25 mouse cellular contexts compared by ENCODE assay signal in the genomic region with DNA sequence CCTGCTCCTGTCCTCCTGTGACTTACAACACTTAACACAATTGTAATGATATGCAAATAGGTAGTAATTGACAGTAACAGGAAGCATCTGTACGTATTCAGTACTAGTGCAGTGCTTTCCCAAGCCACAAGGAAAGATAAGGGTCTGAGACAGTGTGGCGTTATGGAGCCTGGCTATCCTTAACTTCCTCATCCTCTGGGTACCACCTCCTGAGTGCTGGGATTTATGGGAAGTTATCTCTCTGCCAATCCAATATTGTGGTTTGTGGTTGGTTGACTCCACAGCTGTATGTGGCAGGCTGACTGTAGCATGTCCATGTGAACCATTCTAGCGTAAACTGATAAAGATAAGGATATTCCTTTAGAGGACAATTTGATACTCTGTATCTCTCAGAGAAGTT. TPM values are rescaled to one million over a fixed set of nuclear protein-coding genes. Genes with fewer than 3 reads are reported as not detected.
DNase-seq lines count a peak whose midpoint lies in the region; ATAC-seq and TF ChIP-seq lines count a peak whose summit lies in the region.
"Had no signal": no experiment of that assay in that cellular context is flagged by ENCODE, and none has a peak within 500 bp of the region (broad histone marks: within the 10 kb centered on the region; RNA-seq: fewer than 3 reads in every experiment).

No protein-coding gene starts in this region.

- H3K9ac ChIP-seq in heart, embryonic 13.5 days = peak overlapping the region; percentile 65; the same call in 1 of the 2 replicates
- H3K9ac ChIP-seq in stomach, postnatal 0 days (ENCODE audit: low read length) = no peak overlapping the region
- no peak overlapping the region for H3K9ac ChIP-seq in midbrain, embryonic 13.5 days (replicated peaks)
- H3K9ac ChIP-seq: heart, embryonic 15.5 days; liver, embryonic 13.5 days; lung, embryonic 15.5 days; midbrain, embryonic 12.5 days had no signal

- TF ChIP-seq EP300 in stomach, postnatal 0 days (optimal IDR thresholded peaks at IDR 0.05) = no peak

- no peak for TF ChIP-seq CTCF in C2C12 (IDR thresholded peaks at IDR 0.05; ENCODE audit: control insufficient read depth, insufficient read depth, insufficient read length)
- no peak for TF ChIP-seq CTCF in stomach, postnatal 0 days (IDR thresholded peaks at IDR 0.05; ENCODE audit: low read depth)

- no peak for ATAC-seq in heart, embryonic 13.5 days (ENCODE audit: extremely low read depth, insufficient number of reproducible peaks, low FRiP score, low TSS enrichment)
- ATAC-seq in common myeloid progenitor, adult 5-6 weeks (replicated peaks; ENCODE audit: low read depth, poor library complexity, severe bottlenecking) = peak; percentile 71
- ATAC-seq in granulocyte monocyte progenitor cell, adult 5-6 weeks (replicated peaks; ENCODE audit: poor library complexity, severe bottlenecking) = peak; percentile 50
- no peak for ATAC-seq in stomach, postnatal 0 days (ENCODE audit: low FRiP score, low TSS enrichment)
- no peak for ATAC-seq in midbrain, embryonic 13.5 days
- ATAC-seq: forebrain, embryonic 14.5 days; hindbrain, embryonic 16.5 days had no signal

- H3K27ac ChIP-seq in heart, embryonic 13.5 days (replicated peaks) = peak overlapping the region; percentile 100
- H3K27ac ChIP-seq in stomach, postnatal 0 days (replicated peaks) = no peak overlapping the region
- no peak overlapping the region for H3K27ac ChIP-seq in midbrain, embryonic 13.5 days
- H3K27ac ChIP-seq: left cerebral cortex, adult 2 months; liver, embryonic 13.5 days; lung, embryonic 15.5 days; midbrain, embryonic 12.5 days; neural tube, embryonic 13.5 days had no signal

- H3ac ChIP-seq in C2C12 (ENCODE audit: control insufficient read depth, insufficient read length, low read depth) = no peak overlapping the region

- H3K27me3 ChIP-seq in heart, embryonic 13.5 days (replicated peaks) = no peaks in the 10 kb centered on the region
- no peaks in the 10 kb centered on the region for H3K27me3 ChIP-seq in C2C12 (ENCODE audit: control insufficient read depth, insufficient read depth, insufficient read length)
- no peaks in the 10 kb centered on the region for H3K27me3 ChIP-seq in stomach, postnatal 0 days (ENCODE audit: control insufficient read depth, insufficient read depth, low read length)
- no peaks in the 10 kb centered on the region for H3K27me3 ChIP-seq in midbrain, embryonic 13.5 days
- H3K27me3 ChIP-seq: heart, embryonic 15.5 days; lung, embryonic 15.5 days; midbrain, embryonic 12.5 days; neural tube, embryonic 13.5 days had no signal

- H3K9me3 ChIP-seq in heart, embryonic 13.5 days = no peaks in the 10 kb centered on the region
- H3K9me3 ChIP-seq in stomach, postnatal 0 days (ENCODE audit: control insufficient read depth, low read length) = no peaks in the 10 kb centered on the region
- H3K9me3 ChIP-seq in midbrain, embryonic 13.5 days = no peaks in the 10 kb centered on the region
- H3K9me3 ChIP-seq: heart, embryonic 15.5 days; liver, embryonic 13.5 days; lung, embryonic 15.5 days; midbrain, embryonic 12.5 days; neural tube, embryonic 13.5 days had no signal

- no peak overlapping the region for H3K4me2 ChIP-seq in heart, embryonic 13.5 days
- H3K4me2 ChIP-seq in stomach, postnatal 0 days (replicated peaks; ENCODE audit: low read depth) = no peak overlapping the region
- H3K4me2 ChIP-seq in midbrain, embryonic 13.5 days (replicated peaks) = no peak overlapping the region
- H3K4me2 ChIP-seq: heart, embryonic 15.5 days; liver, embryonic 13.5 days; lung, embryonic 15.5 days; midbrain, embryonic 12.5 days; neural tube, embryonic 13.5 days had no signal

- no peak overlapping the region for H3K4me3 ChIP-seq in heart, embryonic 13.5 days
- H3K4me3 ChIP-seq in C2C12 (ENCODE audit: insufficient read depth, poor library complexity, severe bottlenecking) = no peak overlapping the region
- H3K4me3 ChIP-seq in stomach, postnatal 0 days (ENCODE audit: low read depth, low read length) = no peak overlapping the region
- H3K4me3 ChIP-seq in midbrain, embryonic 13.5 days (replicated peaks) = no peak overlapping the region
- H3K4me3 ChIP-seq: heart, embryonic 15.5 days; left cerebral cortex, adult 2 months; liver, embryonic 13.5 days; lung, embryonic 15.5 days; midbrain, embryonic 12.5 days; neural tube, embryonic 13.5 days had no signal

- H3K4me1 ChIP-seq in heart, embryonic 13.5 days = peaks cover 75% of the 10 kb centered on the region
- H3K4me1 ChIP-seq in stomach, postnatal 0 days (replicated peaks; ENCODE audit: control insufficient read depth, insufficient read depth) = no peaks in the 10 kb centered on the region; the same call in 1 of the 2 replicates
- H3K4me1 ChIP-seq in midbrain, embryonic 13.5 days (replicated peaks) = peaks cover 14% of the 10 kb centered on the region

- H3K79me2 ChIP-seq in C2C12 (ENCODE audit: control insufficient read depth, insufficient read depth) = no peaks in the 10 kb centered on the region

- no peaks in the 10 kb centered on the region for H3K79me3 ChIP-seq in C2C12 (ENCODE audit: low read depth)

- intact Hi-C loops in heart, postnatal 10 days (cut with DNase I) = no loop called here

- WGBS in heart, embryonic 13.5 days = 56% methylated on average over 3 of the region's 3 CpGs
- WGBS in stomach, postnatal 0 days = 73% methylated on average over 3 of the region's 3 CpGs
- 82% methylated on average over 3 of the region's 3 CpGs for WGBS in midbrain, embryonic 13.5 days

- no peaks in the 10 kb centered on the region for H3K36me3 ChIP-seq in heart, embryonic 13.5 days
- H3K36me3 ChIP-seq in C2C12 (ENCODE audit: control insufficient read depth, insufficient read depth) = no peaks in the 10 kb centered on the region
- no peaks in the 10 kb centered on the region for H3K36me3 ChIP-seq in stomach, postnatal 0 days (ENCODE audit: control insufficient read depth, insufficient read depth, low read length)
- H3K36me3 ChIP-seq in midbrain, embryonic 13.5 days = no peaks in the 10 kb centered on the region
- H3K36me3 ChIP-seq: heart, embryonic 15.5 days; liver, embryonic 13.5 days; lung, embryonic 15.5 days; midbrain, embryonic 12.5 days; neural tube, embryonic 13.5 days had no signal

- no peak for DNase-seq in heart, postnatal 10 days
- DNase-seq in stomach, postnatal 0 days (ENCODE audit: low spot score) = no peak
- no peak for DNase-seq in kidney, adult 9 months
- DNase-seq: adrenal gland, postnatal 14 days; B cell, adult 2 months; cerebellum, postnatal 10 days; embryo, embryonic 11 days; gastrocnemius, postnatal 10 days; kidney, adult 11 months; liver, embryonic 13.5 days; thymus, postnatal 14 days had no signal

TF ChIP-seq in C2C12, 6 proteins besides CTCF, POLR2A, EP300 and RAD21:
- TF ChIP-seq MYOG (IDR thresholded peaks at IDR 0.05; ENCODE audit: control insufficient read depth, extremely low read depth, insufficient read length) (no peak), MAX (IDR thresholded peaks at IDR 0.05) (no peak), USF1 (IDR thresholded peaks at IDR 0.05; ENCODE audit: low read depth) (peak; percentile 8), FOSL1 (IDR thresholded peaks at IDR 0.05; ENCODE audit: insufficient read depth, low read length, poor library complexity, severe bottlenecking) (no peak), CEBPB (IDR thresholded peaks at IDR 0.05; ENCODE audit: low read depth) (no peak), MYOD1 (IDR thresholded peaks at IDR 0.05; ENCODE audit: control insufficient read depth, insufficient read length, low read depth) (peak; percentile 89)

RNA-seq across cellular contexts. Expression of gene Apol6, which starts 3.7 kb away (rescaled TPM):
- 0.06 and 0.15 TPM in 2 replicates for polyA plus RNA-seq in heart, embryonic 13.5 days (2015; fragmentation: Nextera tagmentation; extraction: Ambion mirVana)
- total RNA-seq in heart, postnatal 10 days (2021) = 1 to 10 TPM; 1.6 to 1.7 TPM
- 0.06 TPM for polyA plus RNA-seq in C2C12 (2012; fragmentation: generic; extraction: Trizol)
- total RNA-seq in common myeloid progenitor, adult 5-6 weeks (2017) = not detected in 2 replicates
- total RNA-seq in granulocyte monocyte progenitor cell, adult 5-6 weeks (2014; fragmentation: Nextera tagmentation) = not detected in 2 replicates
- not detected in 2 replicates for total RNA-seq in granulocyte monocyte progenitor cell, adult 5-6 weeks (2017)
- 0.25 and 0.51 TPM in 2 replicates for polyA plus RNA-seq in stomach, postnatal 0 days (2015; fragmentation: Nextera tagmentation; extraction: Ambion mirVana)
- polyA plus RNA-seq in midbrain, embryonic 13.5 days (2015; fragmentation: Nextera tagmentation; extraction: Ambion mirVana) = not detected in 2 replicates
- polyA plus RNA-seq: forebrain, embryonic 14.5 days; hindbrain, embryonic 16.5 days; limb, embryonic 11.5 days; lung, embryonic 15.5 days; midbrain, embryonic 12.5 days; neural tube, embryonic 13.5 days had no signal

RNA-seq across cellular contexts. Expression of gene Mb, which starts 9.7 kb away (rescaled TPM):
- 519 and 566 TPM in 2 replicates for polyA plus RNA-seq in heart, embryonic 13.5 days (2015; fragmentation: Nextera tagmentation; extraction: Ambion mirVana)
- over 10,000 TPM in 1 of 2 experiments, 1,000 to 10,000 TPM in 1; 9,939 to 10,365 TPM for total RNA-seq in heart, postnatal 10 days (2021)
- polyA plus RNA-seq in C2C12 (2012; fragmentation: generic; extraction: Trizol) = 3.1 TPM
- total RNA-seq in common myeloid progenitor, adult 5-6 weeks (2017) = not detected in 2 replicates
- total RNA-seq in granulocyte monocyte progenitor cell, adult 5-6 weeks (2014; fragmentation: Nextera tagmentation) = not detected in 2 replicates
- not detected in 2 replicates for total RNA-seq in granulocyte monocyte progenitor cell, adult 5-6 weeks (2017)
- 0.91 and 1.1 TPM in 2 replicates for polyA plus RNA-seq in stomach, postnatal 0 days (2015; fragmentation: Nextera tagmentation; extraction: Ambion mirVana)
- not detected in 2 replicates for polyA plus RNA-seq in midbrain, embryonic 13.5 days (2015; fragmentation: Nextera tagmentation; extraction: Ambion mirVana)
- polyA plus RNA-seq: forebrain, embryonic 14.5 days; midbrain, embryonic 12.5 days; small intestine, adult 2 months had no signal

Comparison
In these comparisons a context has a peak if more than half of its experiments do, and no peak if none do; other contexts are left out.
1. ATAC-seq: peak in common myeloid progenitor, adult 5-6 weeks (single experiment) and granulocyte monocyte progenitor cell, adult 5-6 weeks (single experiment); none in heart, embryonic 13.5 days (single experiment), stomach, postnatal 0 days (single experiment) and midbrain, embryonic 13.5 days (single experiment).
2. RNA of gene Mb, which starts 9.7 kb away (polyA plus RNA-seq): 519 to 566 TPM in heart, embryonic 13.5 days; 3.1 TPM in C2C12 (single experiment), 0.91 to 1.1 TPM in stomach, postnatal 0 days and not detected in midbrain, embryonic 13.5 days; every median in the first group is over 100 times any median in the second.